Mouse (Mus musculus): ENCODE results near the gene Sdr42e1.

GRCm38 (mm10) chr8:117626040-117626838, 47.2 kb downstream of the Sdr42e1 start:
- TF ChIP-seq CTCF (IDR thresholded peaks at IDR 0.05; ENCODE audit: low read depth, low read length) (no peak), POLR2AphosphoS5 (IDR thresholded peaks at IDR 0.05; ENCODE audit: insufficient replicate concordance, low read depth, low read length) (no peak)
